Mouse (Mus musculus): ENCODE measurements at regions not wholly inside any gene's neighbourhood (a gene's known extent, or its start where the extent isn't known, plus 50 kb on each side); places are given as distances from the start of the nearest gene placed in this dataset.
A peak's percentile ranks its signal among the peaks of the same experiment; 100 is the strongest.

- Histone ChIP-seq H3K4me1 (ENCODE audit: control insufficient read depth, insufficient read depth, low read length) (no peaks in the 10 kb centered on the region), H3K4me3 (replicated peaks; ENCODE audit: extremely low read depth, low read depth, low read length) (no peak overlapping the region)
- no peak for DNase-seq
- whole genome bisulfite sequencing = 38% methylated on average over 4 of the region's 4 CpGs
- TF ChIP-seq POLR2A (IDR thresholded peaks at IDR 0.05; ENCODE audit: borderline replicate concordance, extremely low read depth, low read depth, low read length) = no peak
- no peak for TF ChIP-seq CTCF (IDR thresholded peaks at IDR 0.05; ENCODE audit: insufficient read depth, low read length)
These were observed 205.4 kb downstream of the Cdh26 start for GRCm38 (mm10) chr2:178635685-178636084.

- WGBS = 76% methylated on average over 9 of the region's 9 CpGs
- H3K4me1 ChIP-seq (ENCODE audit: control insufficient read depth, insufficient read depth, low read length) = no peaks in the 10 kb centered on the region
- TF ChIP-seq CTCF (IDR thresholded peaks at IDR 0.05; ENCODE audit: insufficient read depth, low read length) = no peak
- no peak for TF ChIP-seq POLR2A (IDR thresholded peaks at IDR 0.05; ENCODE audit: borderline replicate concordance, extremely low read depth, low read depth, low read length)
- DNase-seq = no peak
- no peak overlapping the region for H3K4me3 ChIP-seq (replicated peaks; ENCODE audit: extremely low read depth, low read depth, low read length)
These were observed 206.6 kb downstream of the Cdh26 start for GRCm38 (mm10) chr2:178636901-178637300.

- WGBS = 52% methylated on average over 16 of the region's 16 CpGs
These were observed 212.1 kb downstream of the Cdh26 start for GRCm38 (mm10) chr2:178642137-178643052.

GRCm38 (mm10) chr2:178643053-178643402, 212.7 kb downstream of the Cdh26 start:
- no peak for DNase-seq
- WGBS = 65% methylated on average over 11 of the region's 11 CpGs
- no peak overlapping the region for H3K4me3 ChIP-seq (replicated peaks; ENCODE audit: extremely low read depth, low read depth, low read length)
- H3K4me1 ChIP-seq (ENCODE audit: control insufficient read depth, insufficient read depth, low read length) = no peaks in the 10 kb centered on the region
- TF ChIP-seq CTCF (IDR thresholded peaks at IDR 0.05; ENCODE audit: insufficient read depth, low read length) = no peak
- no peak for TF ChIP-seq POLR2A (IDR thresholded peaks at IDR 0.05; ENCODE audit: borderline replicate concordance, extremely low read depth, low read depth, low read length)

More at GRCm38 (mm10) chr2:178642137-178643052, 212.1 kb downstream of the Cdh26 start:
- Histone ChIP-seq H3K4me3 (replicated peaks; ENCODE audit: extremely low read depth, low read depth, low read length) (no peak overlapping the region), H3K4me1 (ENCODE audit: control insufficient read depth, insufficient read depth, low read length) (no peaks in the 10 kb centered on the region)
- no peak for DNase-seq
- no peak for TF ChIP-seq POLR2A (IDR thresholded peaks at IDR 0.05; ENCODE audit: borderline replicate concordance, extremely low read depth, low read depth, low read length)
- TF ChIP-seq CTCF (IDR thresholded peaks at IDR 0.05; ENCODE audit: insufficient read depth, low read length) = no peak

GRCm38 (mm10) chr2:178643841-178644240, 213.5 kb downstream of the Cdh26 start:
- no peak for DNase-seq
- 51% methylated on average over 4 of the region's 4 CpGs for WGBS
- no peaks in the 10 kb centered on the region for H3K4me1 ChIP-seq (ENCODE audit: control insufficient read depth, insufficient read depth, low read length)
- TF ChIP-seq CTCF (IDR thresholded peaks at IDR 0.05; ENCODE audit: insufficient read depth, low read length) (no peak), POLR2A (IDR thresholded peaks at IDR 0.05; ENCODE audit: borderline replicate concordance, extremely low read depth, low read depth, low read length) (no peak)
- H3K4me3 ChIP-seq (replicated peaks; ENCODE audit: extremely low read depth, low read depth, low read length) = no peak overlapping the region

GRCm38 (mm10) chr2:178660071-178660470, 229.7 kb downstream of the Cdh26 start:
- TF ChIP-seq CTCF (IDR thresholded peaks at IDR 0.05; ENCODE audit: insufficient read depth, low read length) = no peak
- no peak for TF ChIP-seq POLR2A (IDR thresholded peaks at IDR 0.05; ENCODE audit: borderline replicate concordance, extremely low read depth, low read depth, low read length)
- WGBS = 73% methylated on average over 2 of the region's 2 CpGs
- H3K4me3 ChIP-seq (replicated peaks; ENCODE audit: extremely low read depth, low read depth, low read length) = no peak overlapping the region
- no peak for DNase-seq
- H3K4me1 ChIP-seq (ENCODE audit: control insufficient read depth, insufficient read depth, low read length) = no peaks in the 10 kb centered on the region

- DNase-seq = no peak
- WGBS = 40% methylated on average over 1 of the region's 1 CpGs
- TF ChIP-seq CTCF (IDR thresholded peaks at IDR 0.05; ENCODE audit: insufficient read depth, low read length) (no peak), POLR2A (IDR thresholded peaks at IDR 0.05; ENCODE audit: borderline replicate concordance, extremely low read depth, low read depth, low read length) (no peak)
- no peak overlapping the region for H3K4me3 ChIP-seq (replicated peaks; ENCODE audit: extremely low read depth, low read depth, low read length)
- H3K4me1 ChIP-seq (ENCODE audit: control insufficient read depth, insufficient read depth, low read length) = no peaks in the 10 kb centered on the region
These were observed 232.1 kb downstream of the Cdh26 start for GRCm38 (mm10) chr2:178662396-178662795.

GRCm38 (mm10) chr2:178664977-178665376, 234.6 kb downstream of the Cdh26 start:
- no peak overlapping the region for H3K4me3 ChIP-seq (replicated peaks; ENCODE audit: extremely low read depth, low read depth, low read length)
- H3K4me1 ChIP-seq (ENCODE audit: control insufficient read depth, insufficient read depth, low read length) = no peaks in the 10 kb centered on the region
- TF ChIP-seq POLR2A (IDR thresholded peaks at IDR 0.05; ENCODE audit: borderline replicate concordance, extremely low read depth, low read depth, low read length) (no peak), CTCF (IDR thresholded peaks at IDR 0.05; ENCODE audit: insufficient read depth, low read length) (peak; percentile 79)
- 12% methylated on average over 4 of the region's 4 CpGs for WGBS
- DNase-seq = peak; percentile 53

GRCm38 (mm10) chr2:178668451-178668850, 238.1 kb downstream of the Cdh26 start:
- TF ChIP-seq POLR2A (IDR thresholded peaks at IDR 0.05; ENCODE audit: borderline replicate concordance, extremely low read depth, low read depth, low read length) (no peak), CTCF (IDR thresholded peaks at IDR 0.05; ENCODE audit: insufficient read depth, low read length) (peak; percentile 46; the same call in 1 of the 2 replicates)
- DNase-seq = no peak
- Histone ChIP-seq H3K4me3 (replicated peaks; ENCODE audit: extremely low read depth, low read depth, low read length) (no peak overlapping the region), H3K4me1 (ENCODE audit: control insufficient read depth, insufficient read depth, low read length) (no peaks in the 10 kb centered on the region)
- 4% methylated on average over 2 of the region's 2 CpGs for WGBS

GRCm38 (mm10) chr2:178670952-178671351, 240.6 kb downstream of the Cdh26 start:
- H3K4me1 ChIP-seq (ENCODE audit: control insufficient read depth, insufficient read depth, low read length) = no peaks in the 10 kb centered on the region
- no peak for TF ChIP-seq CTCF (IDR thresholded peaks at IDR 0.05; ENCODE audit: insufficient read depth, low read length)
- TF ChIP-seq POLR2A (IDR thresholded peaks at IDR 0.05; ENCODE audit: borderline replicate concordance, extremely low read depth, low read depth, low read length) = no peak
- 80% methylated on average over 11 of the region's 11 CpGs for WGBS
- no peak for DNase-seq
- H3K4me3 ChIP-seq (replicated peaks; ENCODE audit: extremely low read depth, low read depth, low read length) = no peak overlapping the region
